Mouse (Mus musculus) liver, embryonic 14.5 days (tissue): Measurements from ENCODE around the gene Tlk1. TPM values are rescaled to one million over a fixed set of nuclear protein-coding genes. Genes with fewer than 3 reads are reported as not detected.

ENCODE experiments used
- ATAC-seq: fragments of 200-750 bp; cut with Nextera tagmentation; 2 replicates; pipeline ENCODE4 v1.8.0; 2017; ENCODE audit warnings: moderate number of reproducible peaks, mild to moderate bottlenecking, moderate library complexity; ENCODE audit not compliant: insufficient read depth
- DNase-seq, 3 experiments: peaks; one replicate each; pipeline ENCODE4 v3.0.0-alpha.2; 2012 to 2013; ENCODE audit warnings: low read depth in 3 of 3, low spot score in 3 of 3
- H3K27ac ChIP-seq: fragments of 300-500 bp; sonication (generic); 2 replicates; pipeline ENCODE4 v1.5.1; 2014; ENCODE audit warnings: moderate library complexity, mild to moderate bottlenecking, control low read depth, inconsistent platforms
- H3K27me3 ChIP-seq: fragments of 300-500 bp; sonication (generic); 2 replicates; pipeline ENCODE4 v1.6.1; 2014; ENCODE audit warnings: mild to moderate bottlenecking, low read length, moderate library complexity; ENCODE audit not compliant: control insufficient read depth, insufficient read depth
- H3K36me3 ChIP-seq: fragments of 300-500 bp; sonication (generic); replicated peaks from 2 replicates; pipeline ENCODE4 v1.6.1; 2014; ENCODE audit warnings: low read depth; ENCODE audit not compliant: control insufficient read depth, insufficient read depth
- H3K4me1 ChIP-seq, 2 experiments: fragments of 200-500 bp in 1 of 2; fragments of 300-500 bp in 1 of 2; sonication (generic) in 1 of 2; replicated peaks; 2 replicates each; pipeline ENCODE4 v1.6.1; 2012 to 2014; ENCODE audit warnings: antibody characterized with exemption in 1 of 2, inconsistent platforms in 1 of 2, low read length in 1 of 2; ENCODE audit not compliant: control insufficient read depth in 2 of 2, insufficient read depth in 2 of 2
- H3K4me2 ChIP-seq: fragments of 300-500 bp; sonication (generic); 2 replicates; pipeline ENCODE4 v1.6.1; 2014; ENCODE audit warnings: low read depth, mild to moderate bottlenecking, control low read depth, moderate library complexity
- H3K4me3 ChIP-seq, 2 experiments: fragments of 200-500 bp in 1 of 2; fragments of 300-500 bp in 1 of 2; sonication (generic) in 1 of 2; 2 replicates each; pipeline ENCODE4 v1.5.1; 2012 to 2014; ENCODE audit warnings: low read depth in 2 of 2, low read length in 2 of 2, mild to moderate bottlenecking in 2 of 2, control low read depth in 1 of 2, inconsistent platforms in 1 of 2, moderate library complexity in 1 of 2; ENCODE audit not compliant: insufficient read depth in 1 of 2
- H3K9ac ChIP-seq: fragments of 300-500 bp; sonication (generic); replicated peaks from 2 replicates; pipeline ENCODE4 v1.6.1; 2014; ENCODE audit warnings: mild to moderate bottlenecking, control low read depth, moderate library complexity
- H3K9me3 ChIP-seq: fragments of 300-500 bp; sonication (generic); 2 replicates; pipeline ENCODE4 v1.6.1; 2016; ENCODE audit warnings: low read length, mixed read lengths; ENCODE audit not compliant: control insufficient read depth
- CTCF ChIP-seq: IDR thresholded peaks from 2 replicates; pipeline ENCODE4 v1.5.1; 2016; ENCODE audit warnings: antibody characterized with exemption, low read depth, control low read depth
- EP300 ChIP-seq: IDR thresholded peaks from 2 replicates; pipeline ENCODE4 v1.6.1; 2016; ENCODE audit warnings: antibody characterized with exemption, low read depth
- WGBS: fragments of 180-500 bp; shearing (Covaris S2); extraction: QIAGEN DNeasy Blood & Tissue Kit; methylation state at CpG from one replicate; pipeline ENCODE4 v1.1.7; 2014; ENCODE audit not compliant: insufficient replicate concordance; 5-methylcytosine and 5-hydroxymethylcytosine counted together
- polyA plus RNA-seq, 2 experiments: library from polyadenylated mRNA; depleted of rRNA in 1 of 2; stranded (reverse) in 1 of 2; unstranded in 1 of 2; fragments of >200 nt; fragmentation: Nextera tagmentation in 1 of 2; extraction: Ambion mirVana in 1 of 2; gene quantifications; 2 replicates each; pipeline versions ENCODE4 v1.2.1 to v1.2.3; 2012 to 2014

Gene Tlk1
- polyA plus RNA-seq, 2 experiments = 23.7 to 24.3 TPM

DNA sequence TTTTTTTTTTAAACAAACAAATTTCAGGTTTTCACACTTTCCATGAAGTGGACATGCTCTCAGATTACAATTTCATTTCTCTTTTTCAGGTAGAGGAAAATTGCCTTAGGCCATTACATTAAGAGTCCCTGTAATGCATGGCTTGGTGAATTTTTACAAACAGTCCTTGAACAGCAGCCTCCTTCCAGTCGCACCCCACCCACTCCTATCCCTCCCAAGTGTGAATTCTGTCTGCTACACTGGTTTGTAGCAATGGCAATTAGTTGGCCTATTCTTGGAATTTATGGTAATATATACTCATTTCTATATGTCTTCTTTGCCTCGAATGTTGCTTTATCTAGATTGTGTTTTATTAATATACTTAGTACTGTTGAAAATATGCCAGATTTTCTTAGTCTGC lies 153.1 kb downstream of the Tlk1 start:
- Histone ChIP-seq H3K36me3 (no peaks in the 10 kb centered on the region), H3K4me1 (no peaks in the 10 kb centered on the region), H3K9ac (no peak overlapping the region), H3K9me3 (no peaks in the 10 kb centered on the region), H3K27me3 (no peaks in the 10 kb centered on the region), H3K4me3 (no peak overlapping the region), H3K4me2 (no peak overlapping the region), H3K27ac (no peak overlapping the region)
- TF ChIP-seq EP300 = no peak
- TF ChIP-seq CTCF = no peak
- ATAC-seq = no peak
- DNase-seq = no peak
- WGBS = 57% methylated on average over 2 of the region's 2 CpGs

DNA sequence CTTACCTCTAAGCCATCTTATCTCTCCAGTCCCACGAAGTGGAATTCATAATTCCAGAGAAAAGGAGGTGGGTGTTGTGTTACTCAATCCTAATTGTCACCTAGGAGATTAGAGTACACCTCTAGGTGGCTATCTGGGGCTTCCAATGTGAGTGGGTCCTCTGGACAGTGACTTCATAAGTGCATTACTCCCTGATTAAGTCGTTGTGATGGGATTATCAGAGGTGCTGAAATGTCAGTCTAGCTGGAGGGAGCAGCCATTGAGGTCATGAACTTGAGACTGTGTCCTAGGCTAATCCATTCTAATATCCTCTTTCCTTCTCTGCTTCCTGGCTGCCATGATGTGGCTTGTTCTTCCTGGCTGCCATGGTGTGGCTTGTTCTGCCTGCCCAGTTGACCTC lies 155.6 kb downstream of the Tlk1 start:
- Histone ChIP-seq H3K4me1 (peaks cover 2 to 3% of the 10 kb centered on the region in 2 experiments; a peak in 3 of 4 replicates), H3K4me2 (no peak overlapping the region), H3K36me3 (no peaks in the 10 kb centered on the region), H3K4me3 (no peak overlapping the region), H3K27ac (no peak overlapping the region), H3K27me3 (no peaks in the 10 kb centered on the region), H3K9me3 (no peaks in the 10 kb centered on the region), H3K9ac (no peak overlapping the region)
- no peak for TF ChIP-seq EP300
- TF ChIP-seq CTCF = no peak
- DNase-seq (no peak), ATAC-seq (no peak)
- 36% methylated on average over 2 of the region's 2 CpGs for WGBS

DNA sequence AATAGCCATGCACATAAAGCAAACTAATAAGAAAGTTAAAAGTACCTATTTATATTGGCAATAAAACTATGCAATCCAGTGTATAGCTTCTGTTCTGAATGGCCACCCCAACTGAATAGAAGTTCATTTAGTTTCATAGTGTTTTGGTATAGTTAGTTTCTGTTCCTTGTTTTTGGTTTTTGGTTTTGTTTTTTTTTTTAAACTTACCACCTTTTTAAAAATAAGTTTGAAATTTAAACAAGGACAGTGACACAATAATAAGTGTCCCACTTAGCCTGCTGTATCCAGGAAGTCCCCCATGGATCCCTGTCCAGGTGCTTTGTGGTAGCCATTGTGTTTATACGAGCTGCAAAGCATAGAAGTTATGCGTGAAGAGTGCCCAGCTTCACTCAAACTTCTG lies 156.3 kb downstream of the Tlk1 start:
- H3K9me3 ChIP-seq = no peaks in the 10 kb centered on the region
- ATAC-seq (no peak), DNase-seq (no peak)
- TF ChIP-seq EP300 = no peak
- no peak for TF ChIP-seq CTCF
- H3K9ac ChIP-seq = no peak overlapping the region
- no peak overlapping the region for H3K4me2 ChIP-seq
- H3K36me3 ChIP-seq = no peaks in the 10 kb centered on the region
- no peaks in the 10 kb centered on the region for H3K27me3 ChIP-seq
- peaks cover 2 to 3% of the 10 kb centered on the region in 2 experiments; a peak in 3 of 4 replicates for H3K4me1 ChIP-seq
- WGBS = 75% methylated on average over 2 of the region's 2 CpGs
- H3K27ac ChIP-seq = no peak overlapping the region
- H3K4me3 ChIP-seq = no peak overlapping the region

GRCm38 (mm10) chr2:70667016-70667415 lies 158.5 kb downstream of the Tlk1 start:
- ATAC-seq (no peak), DNase-seq (no peak)
- no peaks in the 10 kb centered on the region for H3K36me3 ChIP-seq
- H3K4me2 ChIP-seq = no peak overlapping the region
- H3K9me3 ChIP-seq = no peaks in the 10 kb centered on the region
- no peaks in the 10 kb centered on the region for H3K27me3 ChIP-seq
- peaks cover 8 to 13% of the 10 kb centered on the region in 2 experiments for H3K4me1 ChIP-seq
- 70% methylated on average over 7 of the region's 7 CpGs for WGBS
- TF ChIP-seq EP300 = no peak
- no peak for TF ChIP-seq CTCF
- H3K27ac ChIP-seq = no peak overlapping the region
- no peak overlapping the region for H3K9ac ChIP-seq
- no peak overlapping the region for H3K4me3 ChIP-seq

- ATAC-seq = no peak
- Histone ChIP-seq H3K36me3 (no peaks in the 10 kb centered on the region), H3K27me3 (no peaks in the 10 kb centered on the region), H3K9ac (no peak overlapping the region), H3K4me2 (no peak overlapping the region; the same call in 1 of the 2 replicates), H3K27ac (no peak overlapping the region), H3K4me1 (peaks cover 8 to 13% of the 10 kb centered on the region in 2 experiments), H3K4me3 (no peak overlapping the region), H3K9me3 (no peaks in the 10 kb centered on the region)
- WGBS = 66% methylated on average over 5 of the region's 5 CpGs
- peak in 1 of 3 experiments; percentile 9 for DNase-seq
- peak; percentile 22; the same call in 1 of the 2 replicates for TF ChIP-seq CTCF
- TF ChIP-seq EP300 = no peak
These were observed 161.8 kb downstream of the Tlk1 start for GRCm38 (mm10) chr2:70663764-70664163.

Other genes with a start within 250 kb of the Tlk1 start
- gene Gorasp2, start 164.2 kb downstream of the Tlk1 start, polyA plus RNA-seq (2012; rRNA removed) = 22.9 and 24.5 TPM in 2 replicates
- 50.5 and 51.8 TPM in 2 replicates for gene Gorasp2, start 164.2 kb downstream of the Tlk1 start, polyA plus RNA-seq (2014; fragmentation: Nextera tagmentation; extraction: Ambion mirVana)
- gene Gm26558, start 163.6 kb downstream of the Tlk1 start, polyA plus RNA-seq (2012; rRNA removed) = 0.09 and 0.13 TPM in 2 replicates
- gene Gm26558, start 163.6 kb downstream of the Tlk1 start, polyA plus RNA-seq (2014; fragmentation: Nextera tagmentation; extraction: Ambion mirVana) = 1.2 TPM in 2 replicates
- gene Dcaf17, start 229.6 kb upstream of the Tlk1 start, polyA plus RNA-seq (2012; rRNA removed) = 1.8 and 3.2 TPM in 2 replicates
- gene Dcaf17, start 229.6 kb upstream of the Tlk1 start, polyA plus RNA-seq (2014; fragmentation: Nextera tagmentation; extraction: Ambion mirVana) = 11.8 and 12.1 TPM in 2 replicates
- gene Mettl8, start 229.9 kb upstream of the Tlk1 start, polyA plus RNA-seq (2012; rRNA removed) = 4.3 and 5.3 TPM in 2 replicates
- gene Mettl8, start 229.9 kb upstream of the Tlk1 start, polyA plus RNA-seq (2014; fragmentation: Nextera tagmentation; extraction: Ambion mirVana) = 9.4 and 9.7 TPM in 2 replicates